Mouse (Mus musculus): ENCODE results near the gene Limk1. TPM values are rescaled to one million over a fixed set of nuclear protein-coding genes. Genes with fewer than 3 reads are reported as not detected.

Gene Limk1
- total RNA-seq, 2 experiments from 2014 or later, result 13.5 to 14.9 TPM

DNA sequence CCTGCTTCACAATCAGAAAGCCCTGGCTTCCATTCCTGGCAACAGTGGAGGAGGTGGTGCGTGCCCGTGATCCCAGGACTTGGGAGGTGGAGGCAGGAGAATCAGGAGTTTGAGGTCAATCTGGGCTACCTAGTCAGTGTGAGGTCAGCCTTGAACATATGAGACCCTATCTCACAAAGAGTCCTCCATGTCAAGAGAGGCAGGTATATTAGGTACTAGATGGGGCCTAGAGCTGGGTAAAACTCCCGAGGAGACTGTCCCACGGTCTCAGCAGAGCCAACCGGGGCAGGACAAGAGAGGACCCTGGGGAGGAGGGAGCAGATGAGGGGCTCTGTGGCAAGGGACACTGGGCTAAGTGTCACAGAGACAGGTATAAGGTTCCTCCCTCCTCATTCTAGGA is 10.9 kb downstream of the Limk1 start:
- no peak for DNase-seq

DNA sequence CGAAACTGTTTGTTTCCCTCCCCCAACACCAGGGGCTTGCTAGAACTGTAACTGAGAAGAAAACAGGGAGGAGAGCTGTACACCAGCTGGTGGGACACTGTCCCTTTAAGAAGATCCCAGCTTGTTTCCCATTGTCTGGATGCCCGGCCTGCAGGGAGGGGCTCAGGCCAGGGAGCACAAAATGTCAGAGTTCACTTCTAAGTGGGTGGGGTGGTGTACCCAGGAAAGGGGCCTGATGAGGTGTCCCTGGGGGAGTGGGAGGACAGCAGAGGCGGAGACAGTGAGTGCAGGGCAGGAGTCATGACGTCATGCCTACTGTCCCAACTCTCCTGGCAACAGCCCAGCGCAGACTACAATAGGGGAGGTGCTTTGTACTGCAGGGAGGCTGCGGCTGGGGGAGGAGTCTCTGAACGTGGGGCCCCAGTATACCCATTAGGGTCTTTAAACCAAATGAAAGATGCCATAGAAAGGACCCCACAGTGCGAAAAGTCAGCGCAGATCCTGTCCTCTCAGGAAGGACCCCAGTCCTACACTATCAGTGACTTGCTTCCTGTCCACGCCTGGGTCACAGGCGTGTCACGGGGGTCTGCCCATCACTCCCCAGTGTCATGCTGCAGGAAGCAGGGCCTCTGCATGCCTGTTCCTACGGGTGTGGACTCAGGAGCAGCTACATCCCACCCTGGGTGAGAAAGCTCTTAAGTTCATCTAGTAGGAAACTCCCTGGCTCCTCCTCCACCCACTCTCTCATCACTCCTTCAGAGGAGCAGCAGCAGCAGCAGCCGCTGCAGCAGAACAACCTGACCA is 12.2 kb downstream of the Limk1 start:
- peak; percentile 89 for DNase-seq

DNA sequence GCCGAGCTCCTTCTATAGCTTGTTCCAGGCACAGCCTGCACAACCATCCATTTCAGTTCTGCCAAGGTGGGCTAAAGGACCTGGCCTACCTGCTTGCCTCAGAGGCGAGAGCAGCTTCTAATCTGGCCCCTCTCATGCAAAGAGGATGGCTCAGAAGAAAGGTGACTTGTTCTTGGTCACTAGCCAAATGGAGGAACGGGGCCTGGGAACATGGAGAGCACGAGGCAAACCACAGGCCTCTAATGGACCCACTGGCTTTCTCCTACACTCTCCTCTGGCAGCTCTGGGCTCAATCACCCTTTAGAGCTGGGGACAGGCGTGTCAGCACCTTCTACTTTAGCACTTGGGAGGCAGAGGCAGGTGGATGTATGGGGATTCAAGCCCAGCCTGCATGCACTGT is 13.4 kb downstream of the Limk1 start:
- no peak for DNase-seq

DNA sequence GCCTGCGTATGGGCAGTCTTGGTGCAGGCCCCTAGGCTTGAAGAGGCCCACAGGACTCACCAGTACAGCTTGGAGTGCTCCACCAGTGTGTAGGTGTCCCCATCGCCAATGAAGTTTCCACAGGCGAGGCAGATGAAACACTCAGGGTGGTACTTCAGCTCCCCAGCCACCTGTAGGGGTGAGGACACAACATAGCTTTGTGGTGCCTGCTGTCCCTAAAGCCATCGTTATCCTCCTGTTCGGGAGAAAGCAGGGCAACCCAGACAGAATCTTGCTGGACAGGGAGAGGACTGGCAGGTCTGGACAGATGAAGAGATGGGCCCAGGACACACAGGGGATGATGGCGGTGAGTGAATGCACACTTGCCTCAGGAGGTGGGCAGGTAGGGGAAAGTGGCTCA is 15.8 kb downstream of the Limk1 start:
- DNase-seq, result no peak

DNA sequence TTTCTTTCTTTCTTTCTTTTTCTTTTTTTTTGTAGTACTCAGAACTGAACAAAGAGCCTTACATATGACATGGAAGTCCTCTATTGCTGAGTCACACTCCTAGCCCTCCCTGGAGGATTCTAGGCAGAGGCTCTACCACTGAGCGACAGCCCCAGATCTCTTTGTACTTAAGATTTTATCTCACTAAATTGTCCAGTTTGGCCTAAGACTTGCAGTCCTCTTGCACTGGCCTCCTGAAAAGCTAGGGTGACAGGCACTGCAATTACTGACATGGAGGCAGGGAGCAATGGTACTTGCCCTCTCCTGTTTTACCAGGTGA is 16.2 kb downstream of the Limk1 start:
- no peak for DNase-seq

DNA sequence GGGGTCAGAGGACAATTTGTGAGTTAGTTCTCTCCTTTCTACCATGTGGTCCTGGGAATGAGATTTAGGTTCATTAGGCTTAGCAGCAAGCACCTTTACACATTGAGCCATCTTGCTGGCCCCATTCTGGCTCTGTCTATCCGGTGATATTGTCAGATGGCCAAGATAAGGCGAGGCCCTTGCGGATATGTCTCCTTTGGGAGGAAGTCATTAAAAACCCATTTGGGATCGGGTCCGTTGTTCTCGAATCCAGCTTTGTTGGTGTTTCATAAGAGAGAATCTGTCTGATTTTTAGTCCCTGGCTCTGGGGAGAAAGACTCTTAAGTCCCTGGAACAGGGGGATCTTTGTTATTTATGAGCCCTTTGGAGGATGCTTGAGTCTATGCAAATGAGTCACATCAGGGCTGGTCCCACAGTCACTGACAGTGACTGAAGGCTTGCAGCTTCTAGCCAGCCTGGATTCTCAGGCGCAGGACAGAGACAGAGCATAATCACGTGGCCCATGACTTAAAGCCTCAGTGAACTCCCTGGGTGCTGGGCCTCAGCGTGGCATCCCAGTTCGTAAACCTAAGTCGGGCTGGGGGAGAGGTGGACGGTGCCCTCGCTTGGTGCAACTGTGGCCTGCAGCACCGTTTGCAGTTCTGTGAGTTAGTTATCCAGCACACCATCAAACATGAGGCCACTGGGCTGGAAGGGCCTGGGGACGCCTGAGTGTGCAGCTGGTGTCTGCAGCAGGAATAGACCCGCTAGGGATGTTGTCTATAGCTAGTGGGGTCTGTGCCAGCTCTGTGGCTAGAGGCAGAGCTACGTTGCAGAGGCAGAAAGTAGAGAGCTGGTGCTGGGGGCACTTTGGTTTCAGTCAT is 16.8 kb downstream of the Limk1 start:
- no peak for DNase-seq

DNA sequence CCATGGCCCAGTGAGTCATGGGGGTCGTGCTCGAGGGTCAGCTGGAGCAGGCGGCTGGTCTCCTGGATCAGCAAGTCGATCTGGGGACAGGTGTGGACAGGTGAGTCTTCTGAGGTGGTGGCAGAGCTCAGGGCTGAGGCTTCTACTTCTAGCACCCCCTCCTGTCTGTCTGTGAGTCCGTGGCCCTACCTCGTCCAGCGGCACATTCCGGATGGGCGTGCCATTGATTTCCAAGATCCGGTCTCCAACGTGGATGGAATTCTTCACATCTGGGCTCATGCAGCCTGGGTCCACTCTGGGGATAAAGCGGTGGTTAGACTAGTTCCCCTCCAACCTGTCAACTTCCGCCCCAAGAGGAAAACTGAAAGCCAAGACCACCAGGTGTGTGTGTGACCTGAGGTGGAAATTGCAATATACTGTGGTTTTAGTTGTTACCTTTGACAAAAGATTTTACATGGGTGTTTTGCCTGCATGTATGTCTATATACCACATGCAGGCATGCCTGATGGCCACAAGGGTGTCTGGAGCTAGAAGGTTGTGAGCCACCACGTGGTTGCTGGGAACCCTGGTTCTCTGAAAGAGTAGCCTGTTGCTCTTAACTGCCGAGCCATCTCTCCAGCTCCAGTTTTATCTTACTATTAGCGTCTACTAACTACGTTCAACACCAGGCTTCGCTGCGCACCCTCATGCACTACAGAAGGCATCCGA is 19.2 kb downstream of the Limk1 start:
- DNase-seq, result no peak

DNA sequence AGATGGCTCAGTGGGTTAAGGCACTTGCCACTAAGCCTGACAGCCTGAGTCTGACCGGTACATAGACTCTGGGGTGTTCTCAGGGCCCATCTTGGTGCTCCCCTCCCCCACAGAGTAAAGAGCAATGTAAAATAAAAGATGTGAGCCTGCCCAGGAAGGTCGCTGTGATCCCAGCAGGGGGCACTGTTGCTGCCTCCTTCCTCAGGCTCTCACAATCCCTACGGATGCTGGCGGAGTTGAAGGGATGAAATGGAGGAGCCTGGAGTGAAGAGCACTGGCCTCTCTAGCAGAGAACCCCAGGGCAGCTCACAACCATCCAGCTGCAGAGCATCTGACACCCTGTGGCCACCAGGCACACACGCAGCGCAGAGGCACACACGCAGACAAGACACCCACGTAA is 19.9 kb downstream of the Limk1 start:
- DNase-seq, result peak; percentile 55

DNA sequence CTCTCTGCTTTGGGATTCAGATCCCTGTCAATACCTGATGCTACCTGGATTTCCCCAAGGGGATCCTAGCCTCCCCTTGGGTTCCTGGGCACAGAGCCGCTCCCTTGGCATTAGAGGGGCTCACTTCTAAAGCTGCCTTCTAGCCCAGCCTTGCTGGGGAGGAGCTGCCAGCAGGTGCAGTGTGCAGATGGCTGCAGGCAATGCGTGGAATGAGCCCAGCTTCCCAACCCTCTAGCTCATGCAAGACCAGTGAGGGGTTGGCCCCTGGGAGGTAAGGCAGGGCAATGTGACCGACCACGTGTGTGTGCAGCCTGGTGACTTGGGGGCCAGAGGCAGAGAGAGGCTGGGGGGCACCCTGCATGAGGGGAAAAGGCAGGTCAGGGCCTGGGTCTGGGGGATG is 31.7 kb downstream of the Limk1 start:
- DNase-seq, result no peak

DNA sequence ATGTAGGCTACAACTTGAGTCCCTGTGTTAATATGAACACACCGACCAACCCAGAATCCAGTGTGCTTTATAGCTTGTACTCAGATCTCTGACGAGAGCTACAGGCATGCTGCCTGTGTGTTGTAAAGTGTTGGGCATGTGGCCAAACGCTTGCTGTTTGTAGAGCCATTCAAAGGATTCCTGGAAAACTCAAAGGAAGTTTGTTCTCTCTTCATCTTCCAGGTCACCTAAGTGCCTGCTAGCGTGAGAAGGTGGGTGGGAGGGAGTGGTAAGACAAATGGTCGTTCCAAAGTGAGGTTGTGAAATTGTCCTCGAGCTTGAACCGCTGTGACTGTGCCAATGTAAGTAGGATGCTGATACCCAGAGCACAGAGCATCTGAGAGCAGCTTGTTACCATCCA is 36.4 kb downstream of the Limk1 start:
- peak; percentile 38 for DNase-seq

DNA sequence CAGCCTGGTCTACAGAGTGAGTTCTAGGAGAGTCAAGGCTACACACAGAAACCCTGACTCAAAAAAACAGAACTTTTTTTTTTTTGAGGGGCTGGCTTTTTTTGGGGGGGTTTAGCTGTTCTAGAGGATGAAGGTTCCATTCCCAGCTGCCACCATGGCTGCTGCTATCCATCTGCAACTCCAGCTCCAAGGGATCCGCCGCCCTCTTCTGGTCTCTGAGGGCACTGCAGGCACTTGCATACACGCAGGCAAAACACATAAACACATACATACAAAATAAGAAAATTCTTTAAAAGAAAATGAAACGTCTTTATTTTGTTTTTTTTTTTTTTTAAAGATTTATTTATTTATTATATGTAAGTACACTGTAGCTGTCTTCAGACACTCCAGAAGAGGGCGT is 37.5 kb downstream of the Limk1 start:
- peak; percentile 71 for DNase-seq

DNA sequence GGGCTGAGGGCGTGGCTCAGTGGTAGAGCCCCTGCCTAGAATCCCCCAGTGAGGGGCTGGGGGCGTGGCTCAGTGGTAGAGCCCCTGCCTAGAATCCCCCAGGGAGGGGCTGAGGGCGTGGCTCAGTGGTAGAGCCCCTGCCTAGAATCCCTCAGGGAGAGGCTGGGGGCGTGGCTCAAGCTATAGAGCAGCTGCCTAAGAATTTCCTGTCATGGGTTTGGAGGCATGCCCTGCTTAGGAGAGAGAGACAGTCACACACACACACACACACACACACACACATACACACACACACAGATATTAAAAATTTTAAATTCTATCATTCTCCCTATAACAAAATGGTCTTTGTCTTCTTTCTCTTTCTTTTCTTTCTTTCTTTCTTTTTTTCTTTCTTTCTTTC is 39.4 kb downstream of the Limk1 start:
- peak; percentile 52 for DNase-seq

DNA sequence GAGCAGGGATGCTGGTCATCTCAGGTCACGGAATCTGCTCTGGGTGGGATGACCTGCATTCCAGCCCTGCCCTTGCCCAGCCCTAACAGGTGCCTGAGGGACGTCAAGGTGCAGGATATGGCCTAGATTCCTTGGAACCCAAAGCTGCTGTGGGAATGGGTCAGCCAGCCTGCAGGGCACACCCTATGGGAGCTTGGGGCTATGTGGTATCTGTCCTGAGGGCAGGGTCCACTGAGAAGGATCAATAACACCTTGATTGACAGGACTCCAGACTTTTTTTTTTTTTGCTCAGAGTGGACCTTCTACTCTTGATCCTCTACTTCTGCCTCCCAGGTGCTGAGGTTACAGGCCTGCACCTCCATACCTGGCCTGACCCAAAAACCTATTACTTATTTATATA is 41.0 kb downstream of the Limk1 start:
- no peak for DNase-seq

DNA sequence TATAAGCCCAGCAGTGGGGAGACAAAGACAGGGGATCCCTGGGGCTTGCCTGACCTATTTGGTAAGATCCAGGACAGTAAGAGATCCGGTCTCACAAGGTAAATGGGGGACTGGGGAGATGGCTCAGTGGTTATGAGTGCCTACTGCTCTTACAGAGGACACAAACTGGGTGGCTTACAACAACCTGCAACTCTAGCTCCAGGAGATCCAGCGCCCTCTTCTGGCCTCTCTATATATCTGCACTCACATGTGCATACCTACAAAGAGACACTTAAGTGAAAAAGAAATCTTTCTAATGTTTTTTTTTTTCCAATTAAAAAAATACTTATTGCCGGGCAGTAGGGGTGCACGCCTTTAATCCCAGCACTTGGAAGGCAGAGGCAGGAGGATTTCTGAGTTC is 41.9 kb downstream of the Limk1 start:
- no peak for DNase-seq

DNA sequence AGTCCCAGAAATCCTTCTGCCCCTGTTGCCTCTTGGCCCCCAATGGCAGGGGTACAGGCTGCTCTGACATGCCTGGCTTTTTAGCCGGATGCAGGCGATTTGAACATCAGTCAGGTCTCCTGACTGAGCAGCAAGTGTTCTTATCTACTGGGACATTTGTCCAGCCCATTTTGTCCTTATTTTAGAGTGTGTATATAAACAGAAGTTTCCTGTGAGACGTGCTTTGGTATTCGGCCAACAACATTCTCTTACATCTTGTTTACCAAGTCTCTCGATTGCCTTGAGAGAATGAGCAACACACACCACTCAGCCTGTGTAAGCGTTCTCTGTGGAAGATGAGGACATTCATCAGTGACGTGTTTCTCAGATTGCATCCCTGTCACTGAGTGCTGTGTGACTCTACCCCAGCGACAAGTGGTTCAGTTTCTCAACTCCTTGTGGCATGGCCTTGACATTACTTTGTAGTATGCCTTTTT is 43.7 kb downstream of the Limk1 start:
- DNase-seq, result peak; percentile 33

DNA sequence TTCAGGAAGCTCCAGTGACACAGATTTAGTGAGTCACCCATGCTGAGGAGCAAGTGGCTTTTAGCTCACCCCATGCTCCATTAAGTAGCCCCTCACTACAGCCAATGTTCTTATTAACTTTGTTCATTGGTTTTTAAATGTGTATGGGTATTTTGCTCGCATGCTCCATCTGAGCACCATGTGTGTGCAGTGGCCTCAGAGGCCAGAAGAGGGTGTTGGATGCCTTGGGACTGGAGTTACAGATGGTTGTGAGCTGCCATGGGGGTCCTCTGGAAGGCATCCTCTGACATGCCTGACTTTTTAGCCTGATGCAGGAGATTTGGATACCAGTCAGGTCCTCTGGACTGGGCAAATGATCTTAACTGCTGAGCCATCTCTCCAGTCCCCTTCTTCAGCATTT is 44.3 kb downstream of the Limk1 start:
- no peak for DNase-seq

DNA sequence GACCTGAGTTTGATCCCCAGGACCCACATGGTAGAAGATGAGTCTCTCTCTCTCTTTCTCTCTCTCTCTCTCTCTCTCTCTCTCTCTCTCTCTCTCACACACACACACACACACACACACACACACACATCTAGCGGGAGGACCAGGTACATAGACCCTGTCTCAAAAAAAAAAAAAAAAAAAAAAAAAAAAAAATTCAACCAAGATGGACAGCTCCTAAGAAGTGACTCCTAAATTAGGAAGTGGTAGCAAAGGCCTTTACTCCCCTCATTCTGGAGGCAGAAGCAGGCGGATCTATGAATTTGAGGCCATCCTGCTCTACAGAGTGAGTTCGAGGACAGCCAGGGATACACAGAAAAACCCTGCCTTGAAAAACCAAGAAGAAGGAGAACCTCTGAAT is 48.0 kb downstream of the Limk1 start:
- DNase-seq, result no peak

DNA sequence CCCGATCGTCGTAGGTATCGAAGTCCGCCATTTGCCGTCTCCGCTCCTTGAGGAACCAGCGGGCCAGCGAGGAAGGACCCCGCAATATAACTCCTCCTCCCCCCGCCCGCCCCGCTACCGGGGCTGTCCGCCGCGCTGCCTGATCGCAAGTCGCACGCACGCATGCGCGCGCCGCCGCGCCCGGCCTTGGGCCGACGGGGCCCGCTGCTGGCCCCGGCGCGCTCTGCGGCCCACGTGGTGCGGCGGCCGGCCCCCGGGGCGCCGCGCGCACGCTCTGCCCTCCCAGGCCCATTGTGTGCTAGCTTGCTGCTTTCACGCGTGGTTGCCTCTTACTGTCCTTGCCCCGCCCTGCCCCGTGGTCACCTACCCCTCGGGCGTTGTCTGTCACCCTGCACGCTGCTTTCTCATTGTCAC is 49.1 kb downstream of the Limk1 start, which contains the start of gene Eif4h:
Gene Eif4h (minus strand): TSS at position 222 of the 414 bp plus-strand sequence.
- peak; percentile 98 for DNase-seq

DNA sequence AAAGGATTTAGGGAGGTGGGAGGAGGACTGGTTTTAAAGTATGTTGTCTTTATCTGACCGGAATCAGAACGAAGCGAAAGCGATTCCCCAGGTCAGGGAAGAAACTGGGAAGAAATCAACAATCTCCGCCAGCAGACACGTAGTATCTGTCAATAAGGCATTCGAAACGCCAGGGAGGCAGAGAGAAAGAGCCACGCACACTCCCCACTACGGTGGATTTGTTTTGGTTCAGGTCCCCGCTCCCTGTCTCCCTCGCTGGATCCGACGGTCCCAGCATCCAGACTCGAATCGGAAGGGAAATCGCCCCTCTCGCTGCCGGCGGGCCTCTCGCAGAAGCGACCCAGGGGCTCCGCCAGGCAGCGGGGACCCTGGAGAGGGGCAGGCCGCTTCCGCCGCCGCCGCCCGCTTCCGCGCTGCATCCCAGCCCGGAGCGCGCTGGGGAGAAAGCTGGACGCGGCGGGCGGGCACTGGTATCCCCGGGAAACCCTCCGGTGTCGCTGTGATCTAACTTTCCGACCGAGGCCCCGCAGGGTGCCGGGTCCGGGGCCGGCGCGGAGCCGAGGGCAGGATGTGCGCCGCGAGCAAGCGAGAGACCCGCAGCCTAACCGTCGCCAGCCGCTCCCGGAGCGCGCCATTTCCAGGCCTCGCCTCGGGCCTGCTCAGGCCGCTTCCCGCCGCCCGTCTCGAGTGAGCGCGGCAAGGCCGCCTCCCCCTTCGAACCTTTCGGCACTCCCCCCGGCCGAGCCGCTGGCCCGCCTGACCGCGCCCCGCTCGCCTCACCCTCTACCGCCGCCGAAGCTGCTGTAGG is 49.7 kb downstream of the Limk1 start:
- DNase-seq, result no peak

DNA sequence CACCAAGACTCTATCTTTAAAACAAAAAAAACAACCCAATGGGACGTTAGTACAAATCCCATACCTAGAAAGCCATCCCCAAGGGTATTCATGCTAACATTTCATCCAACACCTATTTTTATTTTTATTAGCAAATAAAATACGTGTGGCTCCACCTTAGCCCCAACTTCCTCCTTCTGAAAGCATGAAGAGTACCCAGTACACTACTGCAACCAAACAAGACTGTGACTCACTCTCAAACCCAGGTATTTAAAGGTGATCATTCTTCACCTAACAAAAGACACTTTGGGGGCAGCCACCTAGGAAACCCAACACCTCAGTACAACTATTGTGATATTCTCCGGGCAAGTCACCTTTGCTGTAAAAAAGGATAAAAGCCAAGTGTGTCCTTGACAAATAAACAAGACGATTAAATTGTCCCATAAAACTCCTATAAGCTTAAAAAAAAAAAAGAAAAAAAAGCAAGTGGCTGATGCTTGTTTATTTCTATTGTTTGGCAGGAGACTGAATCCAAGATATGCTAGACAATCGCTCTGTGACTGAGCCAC is 50.5 kb downstream of the Limk1 start:
- DNase-seq, result no peak

DNA sequence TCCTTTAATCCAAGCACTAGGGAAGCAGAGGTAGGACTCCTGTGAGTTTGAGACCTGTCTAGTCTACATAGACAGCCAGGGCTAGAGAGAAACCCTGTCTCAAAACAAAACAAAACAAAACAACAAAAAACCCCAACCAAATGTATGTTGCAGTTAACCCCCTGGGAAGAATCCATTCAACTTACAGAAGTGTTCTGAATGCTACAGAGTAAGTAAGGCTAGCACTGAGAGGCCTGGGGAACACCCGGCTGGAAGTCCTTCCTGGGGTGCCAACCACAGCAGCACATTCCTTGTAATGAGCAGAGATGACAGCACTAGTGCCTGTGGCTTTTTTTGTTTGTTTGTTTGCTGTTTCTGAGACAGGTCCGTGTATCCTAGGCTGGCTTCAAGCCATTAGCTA is 55.6 kb downstream of the Limk1 start:
- DNase-seq, result no peak

DNA sequence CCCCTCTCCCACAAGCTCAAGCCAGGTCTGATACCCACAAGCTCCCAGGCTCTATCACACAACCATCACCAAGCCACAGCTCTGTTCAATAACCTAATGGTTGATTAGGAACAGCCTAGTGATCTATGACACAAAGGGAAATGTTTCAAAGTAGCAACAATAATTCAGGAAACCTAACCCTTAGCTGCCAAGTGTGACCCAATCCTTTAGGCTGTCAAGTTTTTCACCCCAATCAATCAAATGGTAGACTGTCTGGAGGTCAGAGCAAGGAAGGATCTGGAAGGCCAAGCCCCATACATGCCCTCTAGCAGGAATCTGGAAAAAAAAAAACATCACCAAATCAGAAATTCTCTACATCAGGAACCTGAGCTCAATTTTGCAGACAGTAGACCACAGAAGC is 57.6 kb downstream of the Limk1 start:
- DNase-seq, result no peak
